Mouse (Mus musculus): ENCODE data around the gene AU018091.
"Not testable (repeated sequence)": the region's sequence is repeated elsewhere in the genome, so short reads cannot be mapped to it uniquely, and the experiment has no call there.

The AU018091 gene

DNA sequence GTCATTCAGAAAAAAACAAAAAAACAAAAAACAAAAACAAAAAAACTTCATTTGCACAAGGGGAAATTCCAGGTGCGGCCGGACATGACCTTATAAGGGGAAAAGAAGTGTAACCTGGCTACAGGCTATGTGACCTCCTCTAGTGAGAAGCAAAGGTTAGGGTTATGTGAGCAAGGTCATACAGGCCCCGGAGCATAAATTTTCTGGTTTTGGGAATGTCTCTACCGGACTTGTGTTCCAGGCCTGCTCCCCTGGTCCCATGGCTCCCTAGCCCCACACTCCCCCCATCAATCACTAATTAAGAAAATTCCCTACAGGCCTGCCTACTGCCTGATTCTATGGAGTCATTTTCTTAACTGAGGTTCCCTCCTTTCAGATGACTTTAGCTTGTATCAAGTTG, 2.7 kb downstream of the AU018091 start:
- DNase-seq (ENCODE audit: low read depth, low spot score), result no peak

DNA sequence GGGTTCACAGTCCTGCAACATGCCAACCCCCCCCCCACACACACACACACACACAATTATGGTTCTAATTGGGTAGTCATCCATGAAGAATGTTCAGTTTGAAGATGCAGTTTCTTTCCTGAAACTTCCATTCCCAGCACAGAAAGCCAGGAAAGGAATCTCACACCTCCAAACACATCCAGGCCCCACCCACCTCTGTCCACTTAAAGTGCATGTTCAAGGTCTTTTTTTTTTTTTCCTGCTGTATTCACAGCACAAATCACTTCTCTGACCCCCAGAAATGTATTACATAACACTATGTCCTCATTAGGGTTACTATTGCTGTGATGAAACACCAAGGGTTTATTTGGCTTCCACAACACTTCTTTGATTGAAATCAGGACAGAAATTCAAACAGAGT, 4.0 kb downstream of the AU018091 start:
- DNase-seq (ENCODE audit: low read depth, low spot score), result no peak

DNA sequence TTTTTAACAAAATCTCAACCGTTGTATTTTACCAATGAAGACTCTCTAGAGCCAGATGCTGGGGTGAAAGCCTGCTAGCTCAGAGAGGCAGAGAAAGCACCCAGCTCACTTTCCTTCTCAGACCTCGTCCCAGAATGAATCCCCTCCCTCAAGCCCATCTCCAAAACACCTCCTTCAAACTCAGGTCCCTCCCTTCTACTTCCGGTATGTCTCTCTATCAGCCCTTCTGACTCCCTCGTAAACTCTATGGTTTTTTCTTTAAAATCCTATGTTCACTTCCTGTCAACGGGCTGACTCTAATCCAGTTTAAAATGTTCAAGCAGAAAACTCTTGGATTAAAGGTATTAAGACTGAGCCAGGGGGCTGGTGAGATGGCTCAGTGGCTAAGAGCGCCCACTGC, 4.6 kb downstream of the AU018091 start:
- no peak for DNase-seq (ENCODE audit: low read depth, low spot score)

DNA sequence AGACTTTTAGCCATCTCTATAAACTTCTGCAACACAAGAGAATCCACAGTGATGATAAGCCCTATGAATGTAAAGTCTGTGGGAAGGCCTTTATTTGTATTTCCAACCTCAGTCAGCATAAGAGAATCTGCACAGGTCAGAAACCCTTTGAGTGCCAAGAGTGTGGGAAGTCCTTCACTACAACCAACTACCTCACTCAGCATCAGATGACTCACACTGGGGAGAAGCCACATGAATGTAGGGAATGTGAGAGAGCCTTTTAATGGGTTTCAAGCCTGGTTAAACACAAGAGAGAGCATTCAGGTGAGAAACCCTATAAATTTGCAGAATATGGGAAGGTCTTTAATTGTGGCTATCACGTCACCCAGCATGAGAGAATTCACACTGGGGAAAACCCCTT, 18.6 kb downstream of the AU018091 start:
- no peak for DNase-seq (ENCODE audit: low read depth, low spot score)

DNA sequence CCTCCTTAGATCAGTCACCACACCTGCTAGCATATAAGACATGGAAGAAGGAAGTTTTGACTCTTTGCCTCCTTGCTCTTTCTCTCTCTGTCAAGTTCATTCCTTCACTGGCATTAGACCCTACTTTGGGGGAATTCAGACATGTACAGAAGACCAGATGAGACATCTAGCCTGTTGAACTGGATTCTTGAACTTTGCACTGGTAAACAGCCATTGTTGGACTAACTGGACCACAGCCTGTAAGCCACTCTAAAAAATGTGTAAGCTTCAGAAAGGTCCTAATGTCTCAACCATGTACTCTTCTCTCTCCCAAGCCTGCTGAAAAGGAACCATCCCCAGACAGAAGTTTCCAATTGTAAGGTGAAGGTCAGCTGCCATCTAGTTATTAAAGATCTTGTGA, 22.9 kb downstream of the AU018091 start:
- DNase-seq (ENCODE audit: low read depth, low spot score), result no peak

DNA sequence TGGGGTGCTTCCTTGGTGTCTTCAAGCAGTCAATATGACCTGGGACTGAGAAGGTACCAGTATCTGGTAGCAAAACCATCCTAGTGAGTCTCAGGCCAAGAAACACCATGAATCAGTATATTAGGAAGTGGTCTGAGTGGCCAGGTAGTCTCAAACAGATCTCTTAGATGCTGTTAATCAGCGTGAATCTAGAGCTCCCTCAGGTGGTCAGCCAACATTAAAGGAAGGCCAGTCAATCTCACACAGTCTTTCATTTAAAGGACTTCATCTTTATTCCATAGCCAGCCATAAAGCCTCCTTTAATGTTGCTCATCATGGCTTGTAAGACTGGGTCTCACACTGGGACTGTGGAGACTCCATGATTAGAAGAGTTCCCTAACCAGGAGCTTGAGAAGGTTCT, 25.7 kb downstream of the AU018091 start:
- DNase-seq (ENCODE audit: low read depth, low spot score), result no peak

DNA sequence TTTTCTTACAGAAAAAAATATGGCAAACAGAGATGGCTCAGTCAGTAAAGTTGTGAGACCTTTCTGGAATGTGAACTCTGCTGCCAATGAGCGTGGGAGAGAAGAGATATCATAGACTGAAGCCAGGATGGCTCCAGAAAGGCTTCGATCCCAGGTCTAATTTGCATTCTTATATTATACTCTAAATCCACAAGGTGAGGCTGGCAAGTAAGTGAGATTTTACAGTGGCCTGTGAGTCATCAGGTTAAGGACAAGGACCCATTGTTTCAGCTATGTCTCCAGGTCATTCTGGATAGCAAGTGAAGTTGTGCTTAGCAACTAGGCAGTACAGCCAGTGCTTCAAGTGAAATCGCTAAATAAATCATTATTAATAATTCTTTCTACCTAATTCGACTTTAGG, 33.4 kb downstream of the AU018091 start:
- no peak for DNase-seq (ENCODE audit: low read depth, low spot score)

DNA sequence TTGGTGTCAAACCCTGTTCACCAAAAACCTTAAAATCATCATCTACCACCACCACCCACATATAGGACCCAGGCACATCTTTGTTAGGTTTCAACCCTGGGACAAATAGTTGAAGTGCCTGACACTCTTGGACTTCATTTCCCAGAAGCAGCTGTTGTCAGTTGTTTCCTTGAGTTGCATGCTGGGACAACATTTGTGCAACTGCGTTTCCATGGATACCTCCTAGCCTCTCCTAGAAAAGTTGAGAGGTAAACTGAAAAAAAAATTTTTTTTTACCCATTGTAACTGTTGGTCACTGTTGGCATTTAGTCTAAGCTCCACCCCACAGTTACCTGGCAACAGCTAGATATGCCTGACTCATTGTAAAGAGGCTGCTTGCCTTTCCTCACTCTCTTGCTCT, 34.3 kb downstream of the AU018091 start:
- no peak for DNase-seq (ENCODE audit: low read depth, low spot score)

DNA sequence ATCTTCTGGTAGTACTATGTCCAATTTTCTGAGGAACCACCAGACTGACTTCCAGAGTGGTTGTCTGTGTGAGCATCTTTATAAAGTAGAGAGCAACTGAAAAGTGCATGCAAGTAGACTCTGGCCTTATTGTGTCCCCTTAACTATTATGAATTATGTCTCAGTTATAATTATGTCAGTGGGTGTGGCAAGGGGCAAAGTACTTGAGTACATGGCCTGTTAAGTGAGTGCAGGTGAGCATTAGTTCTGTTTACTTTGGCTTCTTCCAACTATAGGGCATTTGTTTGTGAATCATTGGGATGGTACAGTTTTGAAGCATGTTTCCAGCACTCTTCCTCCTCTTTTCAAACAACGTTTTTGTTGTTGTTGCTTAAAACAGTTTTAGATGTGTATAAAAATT, 38.7 kb downstream of the AU018091 start:
- no peak for DNase-seq (ENCODE audit: low read depth, low spot score)

DNA sequence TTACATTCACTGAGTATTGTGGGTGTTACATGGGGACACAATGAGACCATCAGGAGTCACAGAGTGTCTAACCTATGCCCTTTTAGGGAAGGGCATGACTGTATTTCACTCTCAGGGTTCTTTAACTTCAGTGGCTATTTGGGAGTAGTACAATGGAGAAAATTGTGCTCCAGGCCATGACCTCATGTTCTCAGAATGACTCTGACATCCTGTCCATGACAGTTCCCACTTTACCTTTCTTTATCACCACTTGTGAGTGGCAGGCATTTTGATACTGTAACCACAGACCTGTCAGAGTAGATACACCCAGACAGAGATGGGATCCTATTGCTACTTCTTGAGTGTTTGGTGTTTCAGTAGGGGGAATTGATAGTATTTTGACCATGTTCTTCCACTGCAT, 40.4 kb downstream of the AU018091 start:
- DNase-seq (ENCODE audit: low read depth, low spot score), result not testable (repeated sequence)

DNA sequence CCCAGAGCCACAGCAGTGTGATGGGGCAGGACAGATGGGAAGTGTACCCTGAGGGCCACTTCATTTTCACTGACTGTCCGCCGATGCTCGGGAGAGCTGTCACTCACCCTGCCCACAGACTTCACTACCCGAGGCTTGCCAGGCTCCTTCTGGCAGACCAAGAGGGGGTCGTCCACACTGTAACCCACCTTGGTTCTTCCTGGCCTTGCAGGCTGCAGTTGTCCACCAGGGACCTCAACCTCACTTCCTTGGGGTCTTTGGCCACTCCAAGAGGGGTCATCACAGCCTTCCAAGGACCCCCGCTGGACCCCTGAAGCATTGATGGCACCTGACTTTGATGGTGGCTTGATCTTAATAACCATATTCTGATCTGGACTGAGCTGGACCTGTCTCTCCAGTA, 57.8 kb downstream of the AU018091 start:
- not testable (repeated sequence) for DNase-seq (ENCODE audit: low read depth, low spot score)

DNA sequence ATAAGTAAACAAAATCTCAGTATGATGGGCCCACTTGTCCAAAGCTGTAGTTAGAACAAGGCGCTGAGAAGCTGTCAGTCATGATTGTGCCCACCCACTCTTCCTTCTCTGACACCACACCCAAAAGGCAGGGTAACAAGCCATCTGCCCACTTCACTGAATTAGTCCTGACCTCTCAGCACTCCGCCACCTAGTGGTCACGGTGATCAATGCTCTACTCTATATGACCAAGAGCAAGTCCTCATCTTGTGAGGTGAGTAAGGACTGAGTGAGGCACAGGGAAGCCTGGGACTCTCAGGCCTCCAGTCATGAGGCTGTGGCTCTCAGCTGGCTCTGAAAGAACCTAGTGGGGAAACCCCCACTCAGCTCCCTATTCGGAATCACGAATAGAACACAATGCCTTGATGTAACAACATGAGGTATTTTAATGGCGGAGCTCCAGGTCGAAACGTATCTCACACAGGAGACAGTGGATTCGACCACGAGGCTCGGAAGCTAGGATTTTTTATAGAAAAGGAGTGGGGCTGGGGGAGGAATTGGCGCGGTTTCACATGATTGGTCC, 62.4 kb downstream of the AU018091 start:
- DNase-seq (ENCODE audit: low read depth, low spot score), result not testable (repeated sequence)

All from retina, adult 2 months (tissue).